Mouse (Mus musculus) megakaryocyte, embryonic 14.5 days (primary cell): ENCODE results near the gene Ndel1.

Source experiments
- FLI1 ChIP-seq: IDR thresholded peaks from 2 replicates; pipeline ENCODE4 v1.6.1; 2012; ENCODE audit warnings: low read length, inconsistent platforms, mixed read lengths
- GATA1 ChIP-seq: IDR thresholded peaks from 3 replicates; pipeline ENCODE4 v1.6.1; 2012; ENCODE audit warnings: mixed read lengths, low read length, inconsistent platforms, borderline replicate concordance

GRCm38 (mm10) chr11:68907251-68907650 is 35.6 kb upstream of the Ndel1 start:
- TF ChIP-seq GATA1: no peak
- TF ChIP-seq FLI1: no peak
